Mouse (Mus musculus) ovary, postnatal 10 days (tissue): ENCODE measurements around the gene Timm8a2.

Experiments
- DNase-seq: peaks from one replicate; pipeline ENCODE4 v3.0.0; 2022; ENCODE audit warnings: low spot score

The Timm8a2 gene

DNA sequence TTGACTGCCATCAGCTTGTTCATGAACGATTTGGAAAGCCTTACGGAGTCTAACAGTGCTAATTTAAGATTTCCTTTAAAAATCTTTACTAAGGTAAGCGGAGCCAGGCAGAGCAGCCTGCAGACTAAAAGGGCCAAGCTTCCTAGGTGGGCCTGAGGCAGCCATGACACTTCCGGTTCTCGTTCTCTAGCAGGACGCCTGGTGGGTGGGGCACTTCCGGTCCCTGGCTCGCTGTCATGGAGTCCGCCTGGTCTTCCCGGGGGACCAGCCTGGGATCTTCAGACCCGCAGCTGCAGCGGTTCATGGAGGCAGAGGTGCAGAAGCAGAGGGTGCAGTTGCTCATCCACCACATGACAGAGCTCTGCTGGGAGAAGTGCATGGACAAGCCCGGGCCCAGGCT lies at the start of gene Timm8a2:
Timm8a2 (plus strand) TSS at position 224 of the 400 bp plus-strand sequence.
- DNase-seq, result no peak

DNA sequence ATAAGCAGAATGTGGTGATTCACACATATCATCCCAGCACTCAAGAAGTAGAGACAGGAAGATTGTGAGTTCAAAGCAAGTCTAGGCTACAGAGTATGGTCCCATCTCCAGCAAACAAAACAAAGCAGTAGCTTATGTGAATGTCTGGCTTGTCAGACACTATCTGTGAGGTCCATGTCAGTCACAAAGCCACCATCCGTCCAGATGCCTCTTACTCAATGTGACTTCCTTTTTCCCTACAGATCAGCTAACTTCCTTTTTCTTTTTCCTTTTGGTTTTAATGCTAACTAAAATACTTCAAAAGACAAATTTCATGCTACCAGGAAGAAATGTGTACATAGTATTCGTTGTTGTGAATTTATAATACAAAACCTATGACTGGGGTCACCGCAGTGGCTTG lies 49.0 kb upstream of the Timm8a2 start:
- DNase-seq, result no peak

DNA sequence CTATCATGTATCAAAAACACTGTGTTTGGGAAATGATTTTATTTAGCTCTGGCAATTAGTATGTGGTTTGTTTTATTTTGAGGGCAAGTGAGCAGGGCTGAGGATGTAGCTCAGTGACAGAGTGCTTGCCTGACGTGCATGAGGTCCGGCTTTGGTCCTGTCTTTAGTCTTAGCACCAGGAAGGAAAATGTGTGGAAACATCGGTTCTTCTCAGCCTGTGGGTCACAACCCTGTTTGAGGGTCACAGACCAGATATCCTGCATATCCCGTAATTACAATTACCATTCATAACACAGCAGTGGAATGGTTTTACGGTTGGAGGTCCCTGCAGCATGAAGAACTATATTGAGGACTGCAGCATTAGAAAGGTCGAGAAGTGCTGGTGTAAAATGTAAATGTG lies 48.4 kb upstream of the Timm8a2 start:
- DNase-seq, result no peak

DNA sequence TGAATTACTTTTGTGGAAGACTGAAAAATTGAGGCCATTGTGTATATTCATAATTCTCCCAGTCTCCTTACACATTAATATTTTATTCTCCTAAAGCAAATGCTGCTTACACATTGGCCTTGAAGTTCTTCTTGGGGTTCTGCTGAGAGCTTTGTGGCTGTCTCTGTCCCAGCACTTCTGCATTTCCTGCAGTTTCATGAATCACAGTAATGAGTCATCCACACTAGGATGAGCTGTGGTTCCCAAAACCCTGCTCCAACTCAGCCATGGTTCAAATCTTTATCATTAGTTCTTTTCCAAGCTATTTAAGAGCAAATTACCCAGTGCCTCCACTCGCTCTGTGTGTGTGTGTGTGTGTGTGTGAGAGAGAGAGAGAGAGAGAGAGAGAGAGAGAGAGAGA lies 47.2 kb upstream of the Timm8a2 start:
- no peak for DNase-seq

DNA sequence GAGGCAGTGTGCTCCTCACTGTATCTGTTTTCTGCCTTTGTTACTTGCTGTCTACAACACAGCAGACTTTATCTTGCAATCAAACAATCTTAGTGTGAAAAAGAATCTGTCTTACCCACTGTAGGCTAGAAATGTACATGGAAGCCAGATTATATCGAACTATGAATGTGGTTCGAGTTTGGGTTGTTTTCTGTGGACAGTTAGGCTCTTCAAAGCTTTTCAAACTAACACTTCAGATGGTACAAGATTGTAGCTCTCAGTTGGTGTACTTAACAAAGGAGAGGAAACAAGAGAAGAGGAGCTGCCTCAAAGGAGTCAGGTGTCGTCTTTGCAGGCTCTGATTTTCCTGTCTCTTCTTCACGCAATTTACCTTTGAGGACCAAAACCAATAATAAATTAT lies 46.8 kb upstream of the Timm8a2 start:
- no peak for DNase-seq

DNA sequence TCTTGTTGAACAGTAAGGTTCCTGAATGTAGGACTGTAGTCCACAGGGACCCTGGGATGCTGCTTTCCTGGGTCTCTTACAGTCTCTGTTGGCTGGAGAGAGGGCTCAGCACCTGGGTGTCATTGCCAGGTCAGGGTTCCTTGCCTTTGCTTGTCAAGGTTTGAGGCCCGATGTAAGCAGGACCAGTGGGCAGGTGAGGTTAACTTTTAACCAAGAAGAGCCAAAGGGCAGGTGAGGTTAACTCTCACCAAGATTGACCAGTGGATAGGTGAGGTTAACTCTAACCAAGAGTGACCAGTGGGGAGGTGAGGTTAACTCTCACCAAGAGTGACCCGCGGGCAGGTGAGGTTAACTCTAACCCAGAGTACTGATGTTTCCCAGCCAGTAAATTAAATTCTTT lies 45.1 kb upstream of the Timm8a2 start:
- DNase-seq, result no peak

DNA sequence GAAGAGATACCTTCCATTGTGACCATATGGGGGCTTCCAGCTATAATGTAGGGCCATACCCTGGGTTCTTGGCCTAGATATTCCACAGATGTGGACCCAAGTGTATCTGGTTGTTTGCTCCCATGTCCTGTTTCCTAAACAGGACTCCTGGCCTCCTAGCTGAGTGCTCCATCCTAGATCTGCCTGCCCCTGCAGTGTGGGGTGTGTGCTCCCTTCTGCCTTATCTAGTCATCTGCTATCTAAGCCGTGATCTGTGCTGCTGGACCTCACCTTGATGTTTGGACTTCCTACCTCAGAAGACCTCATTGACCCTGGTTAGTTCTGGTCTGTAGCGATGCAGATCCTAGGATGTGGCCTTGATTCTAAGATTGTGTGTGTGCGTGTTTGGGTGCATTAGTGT lies 44.6 kb upstream of the Timm8a2 start:
- no peak for DNase-seq

DNA sequence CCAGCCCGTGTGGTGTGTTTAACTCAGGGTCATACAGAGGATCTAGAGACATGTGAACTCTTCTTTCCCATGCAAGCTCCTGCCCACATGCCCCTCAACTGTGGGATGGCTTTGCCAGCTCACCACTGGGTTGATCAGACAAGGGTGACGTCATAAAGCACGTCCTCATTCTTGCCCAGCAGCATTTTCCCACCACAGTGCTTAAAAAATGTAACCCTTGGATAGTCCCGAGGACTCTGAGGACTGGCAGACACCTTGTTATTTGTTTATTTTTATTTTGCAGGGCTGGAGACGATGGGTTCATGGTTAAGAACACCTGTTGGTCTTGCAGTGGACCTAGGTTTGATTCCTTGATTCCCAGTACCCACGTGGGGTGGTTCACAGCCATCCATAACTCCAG lies 43.6 kb upstream of the Timm8a2 start:
- DNase-seq, result no peak

DNA sequence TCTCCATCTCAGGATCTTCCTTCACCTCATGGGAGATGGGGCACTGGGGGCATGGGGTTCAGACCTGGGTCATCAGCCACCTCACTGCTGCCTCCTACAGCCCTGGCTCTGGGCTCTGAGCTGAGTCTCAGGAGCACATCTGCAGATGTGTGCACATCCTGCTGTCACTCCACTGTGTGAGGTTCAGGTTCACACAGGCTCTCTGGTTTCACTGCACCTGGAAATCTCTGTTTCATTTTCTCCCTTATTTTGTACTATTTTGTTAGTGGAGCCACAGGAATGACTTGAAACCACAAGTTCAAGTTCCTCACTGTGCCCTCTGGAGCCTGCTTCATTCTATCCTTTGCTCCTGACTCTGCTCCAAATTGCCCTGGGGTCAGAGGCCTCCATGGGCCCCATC lies 42.6 kb upstream of the Timm8a2 start:
- DNase-seq, result no peak

DNA sequence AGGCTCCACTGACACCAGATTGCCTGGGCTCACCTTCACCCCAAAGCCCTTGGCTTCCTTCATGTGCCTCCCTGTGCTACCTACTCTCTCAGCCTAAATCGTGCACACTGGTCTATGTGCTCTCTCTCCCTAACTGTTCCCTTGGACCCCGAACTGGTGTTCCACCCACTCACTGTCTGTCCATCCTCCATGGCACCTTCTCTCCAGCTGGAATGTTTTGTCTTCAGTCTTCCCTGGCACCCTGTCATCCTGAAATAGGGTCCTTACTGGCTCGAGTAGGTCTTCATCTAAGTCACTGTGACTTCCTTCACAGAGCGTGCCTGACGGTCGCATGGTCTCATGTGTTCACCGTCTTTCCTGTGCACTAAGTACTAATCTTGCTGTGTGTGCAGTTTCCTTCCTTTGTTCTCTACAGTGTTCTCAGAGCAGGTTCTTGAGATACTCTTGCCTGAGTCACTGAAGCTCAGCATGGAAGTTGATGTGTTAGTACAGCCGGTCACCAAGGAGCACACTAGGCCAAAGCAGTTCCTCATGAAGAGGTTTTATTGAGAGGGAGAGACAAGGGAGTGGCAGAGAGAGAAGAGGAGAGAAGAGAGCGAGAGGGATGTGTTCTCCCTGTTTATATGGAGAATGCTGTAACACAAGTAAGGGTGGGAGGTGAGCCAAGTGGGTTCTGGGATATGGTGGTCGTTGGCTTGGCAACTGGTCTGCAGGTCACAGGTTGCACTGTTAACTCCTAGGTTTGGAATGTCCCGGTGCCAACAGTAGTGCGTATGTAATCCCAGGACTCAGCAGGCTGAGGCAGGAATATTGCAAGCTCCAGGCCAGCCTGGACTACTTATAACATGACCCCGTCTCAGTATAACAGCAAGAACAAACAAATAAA lies 41.8 kb upstream of the Timm8a2 start:
- DNase-seq, result no peak

DNA sequence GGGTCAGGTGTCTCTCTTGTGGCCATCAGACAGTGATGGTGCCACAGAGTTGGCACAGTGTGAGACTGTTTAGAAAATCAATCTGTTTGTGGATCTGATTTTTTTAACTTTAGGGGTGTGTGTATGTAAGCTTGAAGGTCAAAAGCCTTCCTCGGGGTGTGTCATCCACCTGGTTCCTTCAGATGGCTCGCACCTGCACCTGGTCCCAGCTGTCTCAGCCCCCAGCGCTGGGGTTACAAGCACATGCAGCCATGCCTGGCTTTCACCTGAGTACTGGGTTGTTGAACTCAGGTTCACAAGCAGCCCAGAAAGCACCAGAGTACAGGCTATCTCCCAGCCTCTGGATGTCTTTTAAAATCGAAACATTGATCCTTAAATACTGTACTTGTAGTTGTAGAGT lies 40.9 kb upstream of the Timm8a2 start:
- no peak for DNase-seq

DNA sequence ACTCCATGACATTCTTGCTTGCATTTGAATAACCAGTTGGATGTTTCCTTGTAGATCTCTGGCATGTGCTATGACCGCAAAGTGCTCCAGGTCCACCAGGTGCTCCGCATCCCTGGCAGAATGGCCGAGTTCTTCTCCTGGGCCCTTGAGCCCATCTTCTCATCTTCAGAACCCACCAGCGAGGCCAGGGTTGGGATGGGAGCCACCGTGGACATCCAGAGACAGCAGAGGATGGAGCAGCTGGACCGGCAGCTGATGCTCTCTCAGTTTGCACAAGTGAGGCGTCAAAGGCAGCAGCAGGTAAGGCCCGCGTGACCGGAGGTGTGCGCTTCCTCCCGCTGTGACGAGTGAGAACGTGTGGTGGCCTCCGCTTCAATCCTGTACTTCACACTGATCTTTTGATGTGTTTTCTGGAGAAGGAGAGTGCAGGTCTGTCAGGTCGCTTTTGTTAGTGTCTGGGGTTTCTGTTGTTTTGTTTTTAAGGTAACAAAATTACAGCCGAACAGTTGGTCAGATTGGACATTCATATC lies 40.2 kb upstream of the Timm8a2 start:
- DNase-seq, result no peak

DNA sequence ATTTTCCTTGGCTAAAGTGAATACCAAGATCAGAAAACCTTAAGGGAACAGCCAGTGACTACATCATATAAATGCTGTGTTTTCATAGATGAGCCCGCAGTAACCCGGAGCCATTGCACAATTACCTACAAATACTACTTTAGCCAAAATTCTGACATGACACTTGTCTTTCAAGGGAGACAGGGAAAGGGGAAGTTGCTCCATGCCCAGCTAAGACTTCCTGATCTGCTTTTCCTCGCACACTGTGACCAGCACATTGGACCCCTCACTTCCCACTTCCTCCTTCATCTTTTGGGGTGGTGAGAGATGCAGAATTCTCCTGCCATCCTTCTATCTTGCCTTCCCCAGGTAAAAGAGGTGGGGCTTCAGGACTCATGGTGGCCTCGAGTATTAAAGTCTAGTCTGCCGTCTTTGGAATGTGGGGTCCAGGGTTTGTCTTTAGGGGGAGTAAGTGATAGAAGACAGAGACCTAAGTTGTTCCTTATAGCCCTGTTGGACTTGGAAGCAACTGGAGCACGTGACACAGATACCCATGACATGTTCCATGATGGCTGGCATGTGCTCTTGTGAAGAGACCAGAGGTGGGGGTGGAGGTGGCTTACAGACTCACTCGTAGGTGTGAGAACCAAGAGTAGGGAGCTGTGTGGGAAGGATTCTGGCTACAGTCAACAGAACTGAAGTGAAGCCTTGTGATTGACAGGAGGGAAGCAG lies 39.5 kb upstream of the Timm8a2 start:
- no peak for DNase-seq

DNA sequence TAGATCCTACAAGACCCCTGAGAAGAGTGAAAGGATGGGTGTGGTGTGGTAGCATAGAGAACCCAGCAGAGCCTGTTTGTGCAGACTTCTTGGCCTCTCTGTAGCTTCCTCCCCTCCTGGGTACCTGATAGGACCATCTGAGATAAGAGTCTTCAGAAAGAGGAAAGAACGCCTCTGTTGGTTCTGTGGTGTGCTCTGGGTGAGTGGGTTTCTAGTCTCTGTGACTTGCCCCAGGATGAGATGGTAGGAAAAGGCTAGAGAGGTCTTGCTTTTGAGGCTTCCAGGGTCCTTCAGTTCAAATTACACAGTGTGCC lies 39.0 kb upstream of the Timm8a2 start:
- DNase-seq, result no peak

DNA sequence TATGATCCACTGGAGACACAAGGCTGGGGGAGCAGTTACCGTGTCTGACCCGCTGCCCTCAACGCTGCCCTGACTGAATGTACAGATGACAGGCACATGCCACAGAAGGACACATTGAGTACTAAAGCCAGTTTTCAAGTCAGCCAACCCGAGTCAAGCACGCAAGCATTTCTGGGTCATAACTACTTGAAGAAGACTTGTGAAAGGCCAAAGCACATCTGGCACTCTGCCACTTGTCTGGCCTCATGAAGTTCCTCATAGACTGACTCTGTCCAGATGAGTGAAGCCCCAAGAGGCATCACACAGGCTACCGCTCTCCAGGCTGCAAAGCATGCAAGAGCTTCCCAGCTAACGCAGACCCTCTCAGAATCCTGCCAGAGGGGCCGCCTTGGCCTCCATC lies 37.7 kb upstream of the Timm8a2 start:
- no peak for DNase-seq

DNA sequence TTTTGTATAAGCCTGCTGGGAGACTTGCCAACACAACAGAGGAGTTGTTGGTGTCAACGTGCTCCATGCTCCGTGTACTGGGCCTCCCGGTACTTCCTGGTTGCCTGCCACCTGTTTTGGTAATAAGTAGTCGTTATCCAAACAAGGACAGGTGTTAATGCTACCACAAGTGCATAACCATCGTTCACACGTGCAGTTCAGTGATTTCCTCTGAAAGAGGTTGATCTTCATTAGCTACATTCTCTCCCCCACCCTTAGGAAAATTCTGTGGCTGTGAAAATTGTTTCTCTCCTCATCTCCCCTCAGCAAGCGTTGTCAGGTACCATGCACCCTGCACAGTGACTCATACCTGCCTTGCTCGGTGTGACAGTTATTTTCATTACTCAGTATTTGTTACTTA lies 35.0 kb upstream of the Timm8a2 start:
- DNase-seq, result no peak

DNA sequence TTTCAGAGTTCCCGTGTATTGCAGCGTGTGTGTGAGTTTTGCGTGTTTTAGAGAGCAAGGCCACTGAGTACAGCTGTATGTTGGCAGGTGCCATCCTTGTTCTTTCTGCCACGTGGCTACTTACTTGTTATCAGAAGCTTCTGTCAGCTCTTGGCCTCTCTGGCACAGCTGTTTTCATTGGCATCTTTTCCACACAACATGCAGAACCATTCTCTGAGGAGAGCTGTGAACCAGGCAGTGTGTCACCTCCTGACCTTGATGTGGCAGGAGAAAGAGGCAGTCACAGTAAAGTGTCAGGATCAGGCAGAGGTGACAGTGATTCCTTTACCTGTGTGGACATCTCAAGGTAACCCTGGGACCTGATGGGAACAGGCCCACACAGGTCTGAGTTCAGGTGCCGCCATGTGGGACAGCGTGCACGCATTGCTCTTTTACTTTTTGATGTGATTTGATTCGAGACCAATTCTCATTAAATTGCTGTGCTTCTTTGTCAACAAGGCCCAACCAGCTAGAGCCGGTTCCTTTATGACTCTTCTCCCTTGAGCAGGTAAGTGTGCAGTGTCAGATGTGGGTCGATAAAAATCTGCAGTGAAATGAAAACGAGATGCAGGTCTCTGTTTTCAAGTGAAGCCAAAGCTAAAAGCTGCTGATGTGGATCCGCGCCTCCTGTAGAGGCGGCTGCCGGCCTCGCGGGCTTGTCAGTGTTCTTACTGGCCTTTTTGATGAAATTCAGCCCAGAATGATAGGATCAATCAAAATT lies 33.9 kb upstream of the Timm8a2 start:
- no peak for DNase-seq

DNA sequence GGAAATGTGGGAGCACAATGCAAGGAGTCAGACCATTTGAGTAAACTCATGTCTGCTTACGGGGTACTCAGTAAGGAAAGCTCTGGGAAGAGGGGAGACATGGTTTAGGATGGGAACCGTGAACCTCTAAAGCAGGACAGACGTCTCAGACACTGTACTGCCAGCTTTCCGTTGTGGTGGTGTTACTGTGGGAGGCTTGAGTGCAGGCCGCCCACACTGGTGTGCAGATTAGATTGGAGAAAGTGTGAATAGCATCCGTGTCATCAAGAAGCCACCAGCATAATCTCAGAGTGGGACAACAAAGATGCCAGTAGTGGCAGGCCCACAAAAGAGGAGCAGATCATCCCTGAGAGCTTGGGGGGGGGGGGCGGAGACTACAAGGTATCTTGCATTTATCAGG lies 32.2 kb upstream of the Timm8a2 start:
- no peak for DNase-seq

DNA sequence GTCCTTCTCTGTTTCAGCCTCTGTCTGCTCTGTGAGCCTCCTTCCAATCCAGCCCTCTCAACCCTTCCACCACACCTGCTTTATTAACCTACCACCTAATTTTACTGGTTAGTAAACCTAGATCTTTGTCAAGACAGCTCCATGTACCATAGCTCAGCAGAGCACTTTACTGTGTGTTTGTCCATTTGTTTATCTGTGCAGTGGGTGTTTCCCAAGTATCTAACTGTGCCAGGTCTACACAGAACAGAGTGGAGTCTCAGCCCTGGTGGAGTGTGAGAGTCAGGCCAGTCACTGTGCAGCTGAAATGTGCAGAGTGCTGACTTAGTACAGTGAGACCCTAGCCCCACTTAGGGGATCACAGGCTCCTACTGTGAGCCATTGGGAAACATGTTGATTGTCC lies 30.7 kb upstream of the Timm8a2 start:
- DNase-seq, result no peak

DNA sequence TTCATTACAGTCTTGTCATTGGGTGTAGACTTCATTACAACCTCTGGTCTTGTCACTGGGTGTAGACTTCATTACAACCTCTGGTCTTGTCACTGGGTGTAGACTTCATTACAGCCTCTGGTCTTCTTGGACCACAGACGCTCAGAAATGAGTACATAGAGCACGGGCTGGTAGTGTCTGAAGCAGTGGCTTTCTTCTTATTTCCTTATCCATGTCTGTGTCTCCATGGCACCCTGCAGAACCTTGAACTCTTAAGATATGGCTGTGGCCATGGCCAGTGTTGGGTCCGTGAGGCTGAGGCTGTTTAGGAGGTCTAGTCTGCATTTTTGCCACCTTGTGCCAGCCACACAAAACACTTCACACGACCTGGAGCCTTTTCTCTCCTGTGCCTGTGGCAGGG lies 26.2 kb upstream of the Timm8a2 start:
- no peak for DNase-seq

DNA sequence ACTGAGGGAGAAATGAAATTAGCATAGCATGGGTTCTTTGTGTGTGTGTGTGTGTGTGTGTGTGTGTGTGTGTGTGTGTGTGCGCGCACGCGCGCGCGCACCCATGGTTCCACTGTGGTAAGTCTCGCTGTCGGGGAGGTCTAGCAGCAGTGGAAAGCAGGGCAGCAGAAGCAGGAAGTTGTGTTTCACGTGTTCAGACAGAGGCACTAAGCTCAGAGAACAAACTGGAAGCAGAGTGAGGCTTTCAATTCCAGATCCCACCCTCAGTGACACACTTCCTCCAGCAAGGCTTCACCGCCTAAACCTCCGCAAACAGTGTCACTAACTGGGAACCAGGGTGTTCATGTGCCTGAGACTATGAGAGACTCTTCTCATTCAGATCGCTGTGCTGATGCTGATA lies 25.0 kb upstream of the Timm8a2 start:
- DNase-seq, result no peak

DNA sequence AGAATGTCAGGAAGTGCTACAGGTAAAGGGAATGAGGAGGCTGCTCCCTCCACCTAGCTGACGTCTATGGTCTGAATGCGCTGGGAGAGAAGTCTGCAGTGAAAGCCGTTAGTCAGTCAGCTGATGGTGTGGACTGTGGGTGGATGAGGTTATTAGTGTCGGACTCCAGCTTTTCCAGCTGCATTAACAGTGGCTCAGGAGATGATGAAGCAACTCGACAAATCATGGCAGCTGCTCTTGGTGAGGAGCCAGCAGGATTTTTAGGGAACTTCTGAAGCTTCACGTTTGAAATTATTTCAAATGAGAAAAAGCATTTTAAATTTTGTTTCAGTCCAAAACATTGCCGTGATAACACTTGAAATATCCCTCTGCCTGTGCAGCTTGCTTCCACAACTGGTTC lies 24.2 kb upstream of the Timm8a2 start:
- DNase-seq, result no peak

DNA sequence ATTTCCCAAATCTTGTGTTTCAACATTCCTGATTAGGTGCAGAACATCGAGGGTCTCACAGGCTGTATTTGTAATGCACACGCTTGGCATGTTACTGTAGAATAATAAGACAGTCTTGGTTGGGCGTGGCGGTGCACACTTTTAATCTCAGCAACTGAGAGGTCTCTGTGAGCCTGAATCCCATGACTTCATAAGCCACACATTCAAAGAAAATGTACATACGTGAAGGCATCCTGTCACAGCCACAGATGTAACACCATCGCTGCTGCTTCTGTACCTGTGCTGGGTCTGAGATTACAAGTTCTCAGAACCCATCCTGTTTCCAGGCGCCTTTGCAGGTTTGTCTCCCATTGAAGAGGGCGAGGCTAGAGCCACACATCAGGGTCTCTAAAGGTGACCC lies 22.7 kb upstream of the Timm8a2 start:
- no peak for DNase-seq
